Mouse (Mus musculus) forebrain, embryonic 15.5 days (tissue): ENCODE results near the gene Avpr2. TPM values are rescaled to one million over a fixed set of nuclear protein-coding genes. Genes with fewer than 3 reads are reported as not detected.

Source experiments
- ATAC-seq: fragments of 200-750 bp; cut with Nextera tagmentation; replicated peaks from 2 replicates; pipeline ENCODE4 v1.8.0; 2017; ENCODE audit warnings: mild to moderate bottlenecking, moderate TSS enrichment, moderate library complexity
- H3K27ac ChIP-seq: fragments of 300-500 bp; sonication (generic); replicated peaks from 2 replicates; pipeline ENCODE4 v1.5.1; 2015; ENCODE audit warnings: mild to moderate bottlenecking, inconsistent platforms
- H3K27me3 ChIP-seq: fragments of 300-500 bp; sonication (generic); 2 replicates; pipeline ENCODE4 v1.6.1; 2015; ENCODE audit warnings: inconsistent platforms
- H3K36me3 ChIP-seq: fragments of 300-500 bp; sonication (generic); 2 replicates; pipeline ENCODE4 v1.6.1; 2015; ENCODE audit warnings: mild to moderate bottlenecking, inconsistent platforms
- H3K4me1 ChIP-seq: fragments of 300-500 bp; sonication (generic); 2 replicates; pipeline ENCODE4 v1.6.1; 2015; ENCODE audit warnings: inconsistent platforms
- H3K4me2 ChIP-seq: fragments of 300-500 bp; sonication (generic); replicated peaks from 2 replicates; pipeline ENCODE4 v1.6.1; 2015; ENCODE audit warnings: mild to moderate bottlenecking, inconsistent platforms
- H3K4me3 ChIP-seq: fragments of 300-500 bp; sonication (generic); 2 replicates; pipeline ENCODE4 v1.5.1; 2015; ENCODE audit warnings: mild to moderate bottlenecking, inconsistent platforms
- H3K9ac ChIP-seq: fragments of 300-500 bp; sonication (generic); replicated peaks from 2 replicates; pipeline ENCODE4 v1.6.1; 2015; ENCODE audit warnings: mild to moderate bottlenecking, inconsistent platforms
- H3K9me3 ChIP-seq: fragments of 300-500 bp; sonication (generic); 2 replicates; pipeline ENCODE4 v1.6.1; 2016; ENCODE audit warnings: inconsistent platforms
- WGBS: fragments of 180-500 bp; shearing (Covaris S2); methylation state at CpG from one replicate; pipeline ENCODE4 v1.1.7; 2015; ENCODE audit warnings: mixed read lengths; 5-methylcytosine and 5-hydroxymethylcytosine counted together
- polyA plus RNA-seq: library from polyadenylated mRNA; unstranded; fragments of >200 nt; fragmentation: Nextera tagmentation; extraction: Ambion mirVana; gene quantifications from 2 replicates; pipeline ENCODE4 v1.2.1, GENCODE M21; 2015

Gene Avpr2
- polyA plus RNA-seq, 1 experiment from 2014 or later = 0.23 TPM

DNA sequence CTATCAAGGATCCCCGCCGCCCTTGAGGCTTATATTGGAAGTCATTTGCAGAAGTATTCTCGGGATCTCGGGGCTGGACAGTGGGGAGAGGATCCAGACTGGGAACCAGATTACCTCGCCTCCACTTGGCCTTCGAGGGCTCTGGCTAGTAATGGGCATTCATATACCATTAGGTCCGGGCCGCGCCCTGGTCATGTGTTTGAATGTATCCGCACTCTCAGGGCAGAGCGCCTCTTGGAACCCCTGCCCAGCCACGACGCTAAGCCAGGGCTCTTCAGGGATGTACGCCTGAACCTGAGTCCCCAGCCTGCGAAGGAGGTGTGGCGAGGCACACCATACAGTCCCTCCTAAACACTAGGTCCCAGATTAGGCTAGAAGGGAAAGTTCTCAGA, 10.9 kb upstream of the Avpr2 start:
- Histone ChIP-seq H3K4me1 (peaks cover 13% of the 10 kb centered on the region), H3K27me3 (no peaks in the 10 kb centered on the region), H3K9me3 (no peaks in the 10 kb centered on the region), H3K9ac (peak overlapping the region; percentile 70), H3K4me3 (peak overlapping the region; percentile 58), H3K4me2 (peak overlapping the region; percentile 55), H3K36me3 (no peaks in the 10 kb centered on the region), H3K27ac (peak overlapping the region; percentile 79)
- peak; percentile 37 for ATAC-seq
- WGBS = 18% methylated on average over 16 of the region's 16 CpGs

DNA sequence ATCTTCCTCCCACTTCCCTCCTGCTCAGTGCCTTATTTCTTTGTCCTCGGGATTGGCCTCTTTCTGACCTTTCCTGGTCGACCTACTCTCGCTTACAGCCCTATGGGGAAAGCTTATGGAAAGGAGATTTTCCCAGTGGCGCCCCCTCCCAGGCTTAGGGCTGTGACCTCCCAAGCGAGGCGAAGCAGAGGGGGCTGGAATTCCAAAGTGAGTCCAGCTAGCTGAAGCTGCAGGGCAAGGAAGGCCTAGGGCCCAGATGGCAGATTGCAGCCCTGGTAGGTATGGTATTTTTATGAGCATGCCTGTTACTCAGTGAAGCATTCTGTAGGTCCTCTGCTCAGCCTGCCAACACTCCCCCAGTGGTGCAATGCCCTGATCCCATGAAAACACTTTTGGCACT, 10.4 kb upstream of the Avpr2 start:
- 22% methylated on average over 6 of the region's 6 CpGs for WGBS
- H3K4me2 ChIP-seq = peak overlapping the region; percentile 55
- no peak overlapping the region for H3K9ac ChIP-seq
- no peaks in the 10 kb centered on the region for H3K9me3 ChIP-seq
- H3K4me3 ChIP-seq = peak overlapping the region; percentile 58
- H3K36me3 ChIP-seq = no peaks in the 10 kb centered on the region
- ATAC-seq = no peak
- peaks cover 13% of the 10 kb centered on the region for H3K4me1 ChIP-seq
- no peak overlapping the region for H3K27ac ChIP-seq
- H3K27me3 ChIP-seq = no peaks in the 10 kb centered on the region

DNA sequence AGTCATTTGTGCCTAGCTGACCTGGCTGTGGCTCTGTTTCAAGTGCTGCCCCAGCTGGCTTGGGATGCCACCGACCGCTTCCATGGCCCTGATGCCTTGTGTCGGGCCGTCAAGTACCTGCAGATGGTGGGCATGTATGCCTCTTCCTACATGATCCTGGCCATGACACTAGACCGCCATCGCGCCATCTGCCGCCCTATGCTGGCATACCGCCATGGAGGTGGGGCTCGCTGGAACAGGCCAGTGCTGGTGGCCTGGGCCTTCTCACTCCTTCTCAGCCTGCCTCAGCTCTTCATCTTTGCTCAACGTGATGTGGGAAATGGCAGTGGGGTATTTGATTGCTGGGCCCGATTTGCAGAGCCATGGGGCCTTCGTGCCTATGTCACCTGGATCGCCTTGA, 931 bp downstream of the Avpr2 start:
- no peak overlapping the region for H3K9ac ChIP-seq
- no peaks in the 10 kb centered on the region for H3K36me3 ChIP-seq
- H3K4me1 ChIP-seq = no peaks in the 10 kb centered on the region
- no peak overlapping the region for H3K4me3 ChIP-seq
- no peaks in the 10 kb centered on the region for H3K9me3 ChIP-seq
- no peak overlapping the region for H3K27ac ChIP-seq
- WGBS = 88% methylated on average over 14 of the region's 14 CpGs
- ATAC-seq = no peak
- no peaks in the 10 kb centered on the region for H3K27me3 ChIP-seq
- H3K4me2 ChIP-seq = no peak overlapping the region

DNA sequence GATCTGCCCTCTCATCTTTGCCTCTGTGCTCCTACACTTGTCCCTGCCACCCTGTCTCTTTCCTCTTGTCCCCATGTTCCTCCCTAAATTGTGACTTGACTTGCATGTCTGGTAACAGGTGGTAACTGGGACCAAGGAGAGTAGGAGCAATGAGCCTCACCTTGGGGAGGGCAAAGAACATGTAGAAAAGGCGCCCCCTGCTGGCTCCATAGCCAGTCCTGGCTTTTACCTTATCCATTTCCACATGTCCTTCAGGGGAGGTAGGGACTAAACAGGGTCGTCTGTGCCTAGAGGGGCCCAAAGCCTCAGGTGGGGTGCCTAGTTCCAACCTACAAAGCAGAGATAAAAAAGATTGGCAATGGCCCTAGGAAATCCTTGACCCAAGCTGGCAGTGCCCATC, 3.8 kb downstream of the Avpr2 start, which contains the start of gene L1cam:
Gene L1cam (minus strand): TSS at position 387 of the 400 bp plus-strand sequence.
- ATAC-seq = no peak
- no peaks in the 10 kb centered on the region for H3K4me1 ChIP-seq

DNA sequence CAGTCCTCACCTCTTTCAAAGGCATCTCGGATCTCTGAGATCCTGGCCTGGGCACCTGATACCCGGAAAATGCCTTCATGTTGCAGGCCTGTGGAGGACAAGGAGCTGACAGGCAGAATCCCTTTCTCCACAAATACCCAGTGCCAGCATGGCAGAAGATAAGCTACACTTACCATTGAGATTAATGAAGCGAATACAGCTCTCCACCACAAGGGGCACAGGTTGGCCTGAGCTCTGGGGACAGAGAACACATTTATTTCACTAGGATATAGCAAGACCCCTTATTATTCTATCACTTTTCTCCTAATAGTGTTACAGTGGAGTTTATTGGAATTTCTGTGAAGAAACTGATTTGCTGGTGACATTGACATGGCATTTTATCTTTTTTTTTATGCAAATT, 6.1 kb downstream of the Avpr2 start:
- no peak for ATAC-seq
- H3K36me3 ChIP-seq = no peaks in the 10 kb centered on the region
- H3K27ac ChIP-seq = no peak overlapping the region
- H3K27me3 ChIP-seq = no peaks in the 10 kb centered on the region
- H3K4me1 ChIP-seq = no peaks in the 10 kb centered on the region
- H3K9ac ChIP-seq = no peak overlapping the region
- no peaks in the 10 kb centered on the region for H3K9me3 ChIP-seq
- H3K4me2 ChIP-seq = no peak overlapping the region
- 77% methylated on average over 3 of the region's 3 CpGs for WGBS
- no peak overlapping the region for H3K4me3 ChIP-seq

More for the DNA sequence above, 3.8 kb downstream of the Avpr2 start, which contains the start of gene L1cam:
- H3K9ac ChIP-seq = no peak within 1 kb of the TSS
- H3K9me3 ChIP-seq = no peaks in the 10 kb centered on the region
- H3K4me2 ChIP-seq = no peak within 1 kb of the TSS
- 21% methylated on average over 2 of the region's 2 CpGs for WGBS
- no peaks in the 10 kb centered on the region for H3K27me3 ChIP-seq
- no peak within 1 kb of the TSS for H3K4me3 ChIP-seq
- H3K27ac ChIP-seq = no peak within 1 kb of the TSS
- no peaks in the 10 kb centered on the region for H3K36me3 ChIP-seq

DNA sequence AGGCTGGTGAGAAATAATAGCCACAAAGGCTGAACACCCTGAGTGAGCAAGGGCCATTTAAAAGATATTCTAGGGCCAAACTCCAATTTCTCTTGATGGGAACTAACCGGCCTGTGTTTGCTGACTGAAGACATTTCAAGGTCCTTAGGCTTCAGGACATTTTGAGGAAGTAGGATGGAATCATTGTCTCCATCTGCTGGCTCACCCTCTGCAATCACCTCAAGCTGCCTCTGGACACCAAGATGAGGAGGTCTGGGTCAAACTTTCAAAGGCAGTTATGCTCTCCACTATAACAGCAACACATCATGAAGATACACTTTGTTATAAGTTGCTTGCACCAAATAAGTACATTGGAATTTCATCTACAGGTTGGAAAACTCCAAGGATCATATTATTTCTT, 18.1 kb downstream of the Avpr2 start:
- no peak overlapping the region for H3K27ac ChIP-seq
- no peaks in the 10 kb centered on the region for H3K9me3 ChIP-seq
- ATAC-seq = no peak
- H3K9ac ChIP-seq = no peak overlapping the region
- no peaks in the 10 kb centered on the region for H3K36me3 ChIP-seq
- no peak overlapping the region for H3K4me3 ChIP-seq
- 70% methylated on average over 1 of the region's 1 CpGs for WGBS
- no peaks in the 10 kb centered on the region for H3K27me3 ChIP-seq
- H3K4me1 ChIP-seq = 0 out of 2 replicates have a peak, but pooled peaks cover 3% of the 10 kb centered on the region
- no peak overlapping the region for H3K4me2 ChIP-seq

DNA sequence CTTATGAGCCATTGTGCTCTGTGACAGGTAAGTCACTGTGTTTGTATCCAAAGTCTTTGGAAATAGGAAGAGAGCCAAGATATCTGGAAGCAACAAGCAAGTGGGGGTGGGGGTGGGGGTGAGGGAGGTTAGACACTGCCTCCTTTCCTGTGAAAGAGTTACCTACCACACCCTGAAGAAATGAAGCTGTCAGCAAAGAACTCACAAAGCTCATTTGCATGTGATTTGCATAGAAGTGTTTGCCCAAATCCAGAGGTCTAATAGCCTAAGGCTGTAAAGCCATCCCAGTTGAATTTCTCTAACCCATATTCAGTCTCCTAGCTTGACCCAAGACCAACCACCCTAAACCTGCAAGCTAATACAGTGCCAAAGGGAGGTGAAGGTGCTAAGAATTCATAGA, 18.5 kb downstream of the Avpr2 start:
- Histone ChIP-seq H3K27me3 (no peaks in the 10 kb centered on the region), H3K4me1 (peaks cover 4% of the 10 kb centered on the region; the same call in 1 of the 2 replicates), H3K4me3 (no peak overlapping the region), H3K9me3 (no peaks in the 10 kb centered on the region), H3K36me3 (no peaks in the 10 kb centered on the region), H3K27ac (no peak overlapping the region), H3K4me2 (no peak overlapping the region), H3K9ac (no peak overlapping the region)
- no peak for ATAC-seq

DNA sequence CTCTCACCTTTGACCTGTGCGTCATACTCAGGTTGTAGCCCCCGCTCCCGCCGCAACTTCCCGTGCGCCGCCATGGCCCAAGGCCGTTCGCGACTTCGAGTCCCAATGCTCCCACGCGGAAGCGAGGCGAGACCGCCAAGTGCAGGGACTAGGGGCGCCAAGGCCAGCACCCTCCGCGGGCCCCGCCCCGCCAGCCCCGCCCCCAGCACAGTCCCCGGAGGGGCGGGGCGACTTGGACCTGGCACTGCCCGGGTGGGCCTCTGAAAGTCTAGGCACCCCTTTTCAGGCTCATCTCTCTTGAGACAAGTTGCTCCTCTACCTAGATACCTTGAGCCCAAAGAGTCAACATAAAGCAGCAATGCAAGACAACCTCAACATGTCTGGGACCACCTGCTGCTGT, 19.3 kb downstream of the Avpr2 start:
- Histone ChIP-seq H3K9ac (no peak overlapping the region), H3K9me3 (no peaks in the 10 kb centered on the region), H3K27me3 (no peaks in the 10 kb centered on the region), H3K4me2 (no peak overlapping the region; the same call in 1 of the 2 replicates), H3K4me3 (no peak overlapping the region), H3K4me1 (peaks cover 7% of the 10 kb centered on the region; the same call in 1 of the 2 replicates), H3K36me3 (no peaks in the 10 kb centered on the region), H3K27ac (no peak overlapping the region)
- ATAC-seq = no peak
- 11% methylated on average over 20 of the region's 26 CpGs for WGBS

DNA sequence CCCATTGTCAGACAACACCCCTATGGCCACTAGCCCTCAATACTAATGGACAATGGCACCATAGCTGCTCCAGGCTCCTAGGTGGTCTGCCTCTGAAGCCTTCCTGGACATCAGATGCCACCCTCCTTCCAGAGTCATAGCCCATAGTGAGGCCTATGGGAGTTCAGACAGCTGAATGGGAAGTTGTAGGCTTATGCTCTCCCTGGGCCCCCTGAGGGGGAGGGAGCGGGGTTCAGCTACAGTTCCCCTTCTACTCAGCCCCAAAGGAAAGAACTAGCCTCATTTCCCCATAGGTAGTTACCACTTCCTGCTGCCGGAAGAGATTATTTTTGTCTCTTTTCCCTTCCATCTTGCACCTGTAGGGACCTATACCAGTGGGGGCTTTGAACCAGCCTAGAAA, 19.7 kb downstream of the Avpr2 start:
- ATAC-seq = no peak
- no peaks in the 10 kb centered on the region for H3K36me3 ChIP-seq
- WGBS = 76% methylated on average over 2 of the region's 2 CpGs

DNA sequence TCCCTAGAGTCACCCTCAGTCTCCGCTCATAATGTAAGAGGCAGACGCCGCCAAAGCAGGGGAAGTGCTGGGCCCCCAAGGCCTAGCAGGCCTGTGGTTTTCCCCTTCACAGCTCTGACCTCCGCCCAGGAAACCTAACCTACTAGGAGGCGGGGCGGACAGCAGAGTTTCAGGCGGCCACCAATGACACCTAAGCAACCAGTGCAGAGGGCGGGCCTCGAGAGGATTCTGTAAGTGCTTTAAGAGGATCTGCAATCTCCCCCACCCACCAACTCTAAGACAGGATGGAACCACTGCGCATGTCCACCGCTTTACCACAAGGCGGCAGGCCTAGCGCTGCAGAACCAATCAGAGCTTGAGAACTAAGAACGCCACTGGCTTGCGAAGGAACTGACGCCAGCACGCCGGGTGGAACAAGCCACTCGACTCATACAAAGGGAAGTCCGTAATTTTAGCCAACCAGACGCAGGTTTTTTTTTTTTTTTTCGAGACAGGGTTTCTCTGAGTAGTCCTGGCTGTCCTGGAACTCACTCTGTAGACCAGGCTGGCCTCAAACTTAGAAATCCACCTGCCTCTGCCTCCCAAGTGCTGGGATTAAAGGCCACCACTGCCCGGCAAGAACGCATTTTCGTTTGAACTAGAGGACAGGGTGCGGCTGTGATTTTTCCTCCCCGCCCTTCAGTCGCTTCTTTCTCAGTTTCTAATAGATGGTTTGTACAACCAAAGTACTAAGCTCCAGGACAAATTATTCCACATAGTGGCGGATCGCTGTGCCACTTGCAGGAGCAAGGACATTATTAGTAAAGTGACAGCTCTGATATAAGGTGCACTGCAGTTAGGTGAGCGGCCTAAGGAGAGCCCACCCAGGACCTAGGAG, 23.2 kb downstream of the Avpr2 start:
- Histone ChIP-seq H3K27ac (peak overlapping the region; percentile 83), H3K27me3 (no peaks in the 10 kb centered on the region), H3K9me3 (no peaks in the 10 kb centered on the region), H3K4me3 (peak overlapping the region; percentile 30), H3K4me1 (peaks cover 7% of the 10 kb centered on the region; the same call in 1 of the 2 replicates), H3K9ac (peak overlapping the region; percentile 35), H3K36me3 (no peaks in the 10 kb centered on the region), H3K4me2 (peak overlapping the region; percentile 41)
- WGBS = 33% methylated on average over 31 of the region's 31 CpGs
- ATAC-seq = peak; percentile 98

More for the DNA sequence above, 19.7 kb downstream of the Avpr2 start:
- H3K9ac ChIP-seq = no peak overlapping the region
- no peaks in the 10 kb centered on the region for H3K9me3 ChIP-seq
- H3K4me2 ChIP-seq = no peak overlapping the region
- peaks cover 7% of the 10 kb centered on the region; the same call in 1 of the 2 replicates for H3K4me1 ChIP-seq
- no peaks in the 10 kb centered on the region for H3K27me3 ChIP-seq
- no peak overlapping the region for H3K4me3 ChIP-seq
- no peak overlapping the region for H3K27ac ChIP-seq

DNA sequence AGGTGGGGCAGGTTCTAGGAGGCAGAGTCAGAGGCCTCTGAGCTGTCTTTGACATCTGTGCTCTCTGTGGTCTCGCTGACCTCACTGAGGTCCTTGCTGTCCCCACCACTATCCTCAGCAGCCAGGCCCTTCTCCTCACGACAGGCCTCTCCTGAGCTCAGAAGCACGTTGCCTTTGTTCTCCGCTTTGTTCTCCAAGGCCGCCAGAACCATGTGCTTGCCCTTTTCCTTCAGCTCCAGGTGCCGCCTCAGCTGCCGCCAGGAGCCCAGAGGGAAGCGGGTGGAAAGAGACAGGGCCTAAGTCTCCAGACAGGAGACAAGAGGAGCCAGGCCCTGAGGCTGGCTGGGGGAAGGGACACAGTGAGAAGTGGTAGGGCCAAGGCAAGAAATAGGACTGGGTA, 25.0 kb downstream of the Avpr2 start:
- no peak overlapping the region for H3K4me2 ChIP-seq
- H3K4me1 ChIP-seq = peaks cover 15% of the 10 kb centered on the region
- no peak overlapping the region for H3K4me3 ChIP-seq
- no peaks in the 10 kb centered on the region for H3K27me3 ChIP-seq
- ATAC-seq = no peak
- WGBS = 66% methylated on average over 8 of the region's 8 CpGs
- no peak overlapping the region for H3K27ac ChIP-seq
- H3K9me3 ChIP-seq = no peaks in the 10 kb centered on the region
- no peak overlapping the region for H3K9ac ChIP-seq
- H3K36me3 ChIP-seq = no peaks in the 10 kb centered on the region

DNA sequence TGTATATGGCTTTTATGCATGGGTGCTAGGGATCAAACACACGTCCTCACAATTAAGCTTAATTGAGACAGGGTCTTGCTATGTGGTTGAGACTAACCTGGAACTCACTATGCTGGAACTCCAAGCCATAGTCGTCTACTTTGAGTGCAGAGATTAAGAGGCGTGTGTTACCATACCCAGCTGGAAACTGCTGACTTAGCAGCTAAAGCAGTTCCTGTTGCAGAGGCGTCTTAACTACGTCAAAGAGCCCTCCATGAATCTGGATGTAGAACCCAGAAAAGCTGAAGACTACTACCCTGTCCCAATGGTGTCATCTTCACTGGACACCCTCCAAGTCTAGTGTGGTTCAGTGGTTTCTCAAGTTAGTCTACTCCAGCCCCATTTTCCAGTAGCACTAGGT, 26.7 kb downstream of the Avpr2 start:
- ATAC-seq = no peak
- Histone ChIP-seq H3K27me3 (no peaks in the 10 kb centered on the region), H3K36me3 (no peaks in the 10 kb centered on the region), H3K9me3 (no peaks in the 10 kb centered on the region), H3K27ac (no peak overlapping the region), H3K4me1 (peaks cover 15% of the 10 kb centered on the region), H3K9ac (no peak overlapping the region), H3K4me2 (no peak overlapping the region), H3K4me3 (no peak overlapping the region)
- whole genome bisulfite sequencing = 92% methylated on average over 5 of the region's 5 CpGs
